Mouse (Mus musculus) heart, embryonic 15.5 days (tissue): ENCODE data around the gene Gm6793. TPM values are rescaled to one million over a fixed set of nuclear protein-coding genes. Genes with fewer than 3 reads are reported as not detected.
A peak's percentile ranks its signal among the peaks of the same experiment; 100 is the strongest.

Experiments
- ATAC-seq: fragments of 200-750 bp; cut with Nextera tagmentation; replicated peaks from 2 replicates; pipeline ENCODE4 v1.8.0; 2017; ENCODE audit warnings: low read depth, moderate TSS enrichment; ENCODE audit not compliant: insufficient number of reproducible peaks, insufficient read depth, low FRiP score
- H3K27ac ChIP-seq: fragments of 300-500 bp; sonication (generic); 2 replicates; pipeline ENCODE4 v1.5.1; 2015; ENCODE audit warnings: mild to moderate bottlenecking, inconsistent platforms
- H3K27me3 ChIP-seq: fragments of 300-500 bp; sonication (generic); 2 replicates; pipeline ENCODE4 v1.6.1; 2015; ENCODE audit warnings: inconsistent platforms
- H3K36me3 ChIP-seq: fragments of 300-500 bp; sonication (generic); 2 replicates; pipeline ENCODE4 v1.6.1; 2015; ENCODE audit warnings: mild to moderate bottlenecking, inconsistent platforms
- H3K4me1 ChIP-seq: fragments of 300-500 bp; sonication (generic); replicated peaks from 2 replicates; pipeline ENCODE4 v1.6.1; 2015; ENCODE audit warnings: inconsistent platforms
- H3K4me2 ChIP-seq: fragments of 300-500 bp; sonication (generic); 2 replicates; pipeline ENCODE4 v1.6.1; 2015; ENCODE audit warnings: inconsistent platforms, mild to moderate bottlenecking, moderate library complexity
- H3K4me3 ChIP-seq: fragments of 300-500 bp; sonication (generic); 2 replicates; pipeline ENCODE4 v1.5.1; 2015; ENCODE audit warnings: mild to moderate bottlenecking, inconsistent platforms
- H3K9ac ChIP-seq: fragments of 300-500 bp; sonication (generic); 2 replicates; pipeline ENCODE4 v1.6.1; 2015; ENCODE audit warnings: mild to moderate bottlenecking, inconsistent platforms
- H3K9me3 ChIP-seq: fragments of 300-500 bp; sonication (generic); replicated peaks from 2 replicates; pipeline ENCODE4 v1.6.1; 2016; ENCODE audit warnings: inconsistent platforms
- WGBS: fragments of 180-500 bp; shearing (Covaris S2); methylation state at CpG from one replicate; pipeline ENCODE4 v1.1.7; 2015; ENCODE audit warnings: mixed read lengths; 5-methylcytosine and 5-hydroxymethylcytosine counted together
- polyA plus RNA-seq: library from polyadenylated mRNA; unstranded; fragments of >200 nt; fragmentation: Nextera tagmentation; extraction: Ambion mirVana; gene quantifications from 2 replicates; pipeline ENCODE4 v1.2.1, GENCODE M21; 2015

The Gm6793 gene
- polyA plus RNA-seq, 1 experiment from 2014 or later, result 0.33 TPM

DNA sequence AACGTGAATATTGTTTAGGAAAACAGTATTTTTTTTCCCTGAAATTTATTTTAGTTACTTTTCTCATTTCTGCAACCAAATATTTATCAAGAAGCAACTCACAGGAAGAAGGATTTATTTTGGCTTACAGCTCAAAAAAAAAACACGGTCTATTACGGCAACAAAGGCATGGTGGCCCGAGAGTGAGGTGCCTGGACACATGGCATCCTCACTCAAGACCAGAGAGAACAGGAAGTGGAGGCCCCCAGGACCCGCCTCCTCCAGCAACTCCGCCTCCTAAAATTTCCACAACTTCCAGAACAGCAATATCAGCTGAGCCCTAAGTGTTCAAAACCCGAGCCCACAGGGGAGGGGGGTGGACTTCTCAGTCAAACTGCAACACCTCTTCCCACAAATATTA lies 14.6 kb upstream of the Gm6793 start:
- H3K4me3 ChIP-seq, result no peak overlapping the region
- no peak overlapping the region for H3K27ac ChIP-seq
- no peak overlapping the region for H3K4me2 ChIP-seq
- H3K27me3 ChIP-seq, result no peaks in the 10 kb centered on the region
- H3K36me3 ChIP-seq, result no peaks in the 10 kb centered on the region
- H3K9ac ChIP-seq, result no peak overlapping the region
- no peaks in the 10 kb centered on the region for H3K9me3 ChIP-seq
- no peaks in the 10 kb centered on the region for H3K4me1 ChIP-seq
- WGBS, result 76% methylated on average over 7 of the region's 7 CpGs
- ATAC-seq, result no peak

DNA sequence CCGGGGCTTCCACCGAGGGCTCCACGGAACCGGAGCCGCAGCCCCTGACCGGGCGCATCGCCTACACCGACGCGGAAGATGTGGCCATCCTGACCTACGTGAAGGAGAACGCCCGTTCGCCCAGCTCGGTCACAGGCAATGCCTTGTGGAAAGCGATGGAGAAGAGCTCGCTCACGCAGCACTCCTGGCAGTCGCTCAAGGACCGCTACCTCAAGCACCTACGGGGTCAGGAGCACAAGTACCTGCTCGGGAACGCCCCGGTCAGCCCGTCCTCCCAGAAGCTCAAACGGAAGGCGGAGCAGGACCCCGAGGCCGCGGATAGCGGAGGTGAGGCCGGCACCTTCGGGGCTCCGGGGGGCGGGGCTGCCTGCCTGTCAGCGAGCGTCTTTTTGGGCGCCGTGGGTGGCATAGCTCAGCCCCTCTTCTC lies 3.0 kb downstream of the Gm6793 start:
- H3K4me3 ChIP-seq, result peak overlapping the region; percentile 95
- H3K4me2 ChIP-seq, result peak overlapping the region; percentile 93
- peak overlapping the region; percentile 86 for H3K9ac ChIP-seq
- WGBS, result under 1% methylated on average over 40 of the region's 40 CpGs
- no peaks in the 10 kb centered on the region for H3K27me3 ChIP-seq
- no peaks in the 10 kb centered on the region for H3K9me3 ChIP-seq
- H3K4me1 ChIP-seq, result peaks cover 18% of the 10 kb centered on the region
- peak; percentile 25 for ATAC-seq
- 0 out of 2 replicates have a peak, but pooled peaks cover 12% of the 10 kb centered on the region for H3K36me3 ChIP-seq
- peak overlapping the region; percentile 82 for H3K27ac ChIP-seq

DNA sequence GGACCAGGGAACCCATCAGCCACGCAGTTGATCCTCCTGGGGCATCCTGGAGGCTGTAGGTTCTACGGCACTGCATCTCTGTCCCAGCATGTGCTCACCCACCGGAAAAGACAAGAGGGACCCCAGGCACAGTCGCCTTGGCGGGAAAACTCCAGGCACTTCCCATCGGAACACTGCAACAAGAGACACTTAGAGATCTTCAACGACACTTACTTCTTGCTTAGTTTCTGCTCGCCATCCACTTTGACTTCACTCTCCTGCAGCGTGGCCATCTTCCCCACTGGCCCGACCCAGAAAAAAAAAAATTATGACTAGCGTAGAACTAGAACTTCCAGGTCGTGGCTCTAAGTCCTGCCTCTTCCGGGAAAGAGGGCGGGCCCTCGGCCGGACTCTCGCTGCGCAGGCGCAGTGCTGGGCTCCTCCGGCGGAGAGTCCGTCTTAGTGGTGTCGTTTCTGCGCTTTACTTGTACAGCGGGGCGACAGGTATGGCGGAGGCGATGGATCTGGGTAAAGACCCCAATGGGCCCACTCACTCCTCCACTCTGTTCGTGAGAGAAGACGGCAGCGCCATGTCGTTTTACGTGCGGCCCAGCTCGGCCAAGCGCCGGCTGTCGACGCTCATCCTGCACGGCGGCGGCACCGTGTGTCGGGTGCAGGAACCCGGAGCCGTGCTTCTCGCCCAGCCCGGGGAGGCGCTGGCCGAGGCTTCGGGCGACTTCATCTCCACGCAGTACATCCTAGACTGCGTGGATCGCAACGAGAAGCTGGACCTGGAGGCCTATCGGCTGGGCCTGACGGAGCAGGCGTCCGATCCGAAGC lies 3.6 kb downstream of the Gm6793 start, which contains the start of the genes Kars and Terf2ip:
Gene Kars (minus strand): TSS at position 327 of the 819 bp plus-strand sequence.
Gene Terf2ip (plus strand): TSS at position 402 of the 819 bp plus-strand sequence.
- peak; percentile 92 for ATAC-seq
- WGBS, result under 1% methylated on average over 61 of the region's 61 CpGs
- H3K4me1 ChIP-seq, result peaks cover 18% of the 10 kb centered on the region
- peak within 1 kb of the TSS; percentile 82 for H3K27ac ChIP-seq
- H3K9ac ChIP-seq, result peak within 1 kb of the TSS; percentile 86
- H3K4me2 ChIP-seq, result peak within 1 kb of the TSS; percentile 93
- peak within 1 kb of the TSS; percentile 95 for H3K4me3 ChIP-seq
- H3K9me3 ChIP-seq, result no peaks in the 10 kb centered on the region
- H3K36me3 ChIP-seq, result 0 out of 2 replicates have a peak, but pooled peaks cover 8% of the 10 kb centered on the region
- H3K27me3 ChIP-seq, result no peaks in the 10 kb centered on the region

DNA sequence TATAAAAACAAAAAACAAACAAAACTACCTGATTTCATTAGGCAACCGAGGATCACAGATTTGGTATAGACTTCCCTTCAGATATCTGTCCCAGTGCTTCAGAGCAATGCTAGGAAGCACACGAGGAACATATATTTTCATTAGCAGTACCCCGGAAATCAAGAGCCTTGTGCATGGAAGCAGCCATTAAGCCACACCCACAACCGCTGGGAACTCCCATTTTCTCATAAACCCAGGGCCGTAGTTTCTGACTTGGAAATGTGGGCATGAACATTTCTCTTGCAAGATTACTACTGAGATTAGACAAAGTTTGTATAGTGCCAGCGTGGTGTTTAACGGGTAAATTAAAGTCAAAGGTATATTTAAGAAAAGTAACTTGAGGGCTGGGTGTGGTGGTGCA lies 5.3 kb downstream of the Gm6793 start:
- no peaks in the 10 kb centered on the region for H3K9me3 ChIP-seq
- H3K27me3 ChIP-seq, result no peaks in the 10 kb centered on the region
- ATAC-seq, result no peak
- no peak overlapping the region for H3K9ac ChIP-seq
- H3K4me2 ChIP-seq, result no peak overlapping the region
- H3K4me1 ChIP-seq, result peaks cover 18% of the 10 kb centered on the region
- peaks cover 16% of the 10 kb centered on the region for H3K36me3 ChIP-seq
- no peak overlapping the region for H3K27ac ChIP-seq
- WGBS, result 88% methylated on average over 7 of the region's 7 CpGs
- no peak overlapping the region for H3K4me3 ChIP-seq

DNA sequence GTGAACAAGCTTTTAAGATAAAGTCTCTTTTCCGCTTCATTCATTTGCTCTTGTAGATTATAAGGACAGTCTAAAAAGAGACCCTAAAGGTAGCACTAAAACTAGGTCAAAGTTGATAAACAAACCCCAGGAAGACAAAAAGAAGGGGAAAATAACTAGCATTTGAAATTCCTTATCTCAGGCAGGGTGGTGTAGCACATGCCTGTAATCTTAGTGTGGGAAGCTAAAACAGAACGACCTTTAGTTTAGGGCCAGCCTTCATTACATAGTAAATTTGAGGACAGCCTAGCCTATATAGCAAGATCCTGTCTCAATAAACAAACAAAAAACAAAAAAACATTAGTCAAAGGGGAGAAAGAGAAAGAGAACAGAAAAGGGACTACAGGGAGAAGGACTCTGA lies 7.2 kb downstream of the Gm6793 start:
- Histone ChIP-seq H3K27ac (no peak overlapping the region), H3K27me3 (no peaks in the 10 kb centered on the region), H3K4me3 (no peak overlapping the region), H3K4me1 (peaks cover 12% of the 10 kb centered on the region), H3K9ac (no peak overlapping the region), H3K9me3 (no peaks in the 10 kb centered on the region), H3K36me3 (peaks cover 32% of the 10 kb centered on the region), H3K4me2 (no peak overlapping the region)
- WGBS, result 88% methylated on average over 2 of the region's 2 CpGs
- ATAC-seq, result no peak

DNA sequence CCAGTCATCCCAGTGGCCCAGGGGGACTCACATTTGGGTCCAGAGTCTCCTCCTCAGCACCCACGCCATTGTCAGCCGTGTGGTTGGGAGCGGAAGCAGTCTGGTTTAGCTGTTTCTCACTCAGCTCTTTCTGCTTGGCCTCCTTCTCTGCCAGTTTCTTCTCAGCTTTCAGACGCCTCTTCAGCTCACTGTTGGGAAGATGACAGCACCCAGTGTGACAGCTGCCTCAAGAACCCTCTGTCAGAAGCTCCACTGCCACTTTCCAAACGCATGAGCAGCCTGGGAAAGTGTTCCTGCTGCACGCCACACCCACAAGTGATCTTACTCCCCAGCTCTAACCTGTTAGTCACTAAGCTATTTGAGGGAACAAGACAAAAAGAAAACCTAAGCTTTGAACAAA lies 9.2 kb downstream of the Gm6793 start:
- H3K9ac ChIP-seq, result no peak overlapping the region
- no peak overlapping the region for H3K4me3 ChIP-seq
- H3K27ac ChIP-seq, result no peak overlapping the region
- H3K27me3 ChIP-seq, result no peaks in the 10 kb centered on the region
- no peaks in the 10 kb centered on the region for H3K9me3 ChIP-seq
- peaks cover 52% of the 10 kb centered on the region for H3K36me3 ChIP-seq
- WGBS, result 86% methylated on average over 6 of the region's 6 CpGs
- ATAC-seq, result no peak
- H3K4me1 ChIP-seq, result peaks cover 6% of the 10 kb centered on the region
- H3K4me2 ChIP-seq, result no peak overlapping the region

DNA sequence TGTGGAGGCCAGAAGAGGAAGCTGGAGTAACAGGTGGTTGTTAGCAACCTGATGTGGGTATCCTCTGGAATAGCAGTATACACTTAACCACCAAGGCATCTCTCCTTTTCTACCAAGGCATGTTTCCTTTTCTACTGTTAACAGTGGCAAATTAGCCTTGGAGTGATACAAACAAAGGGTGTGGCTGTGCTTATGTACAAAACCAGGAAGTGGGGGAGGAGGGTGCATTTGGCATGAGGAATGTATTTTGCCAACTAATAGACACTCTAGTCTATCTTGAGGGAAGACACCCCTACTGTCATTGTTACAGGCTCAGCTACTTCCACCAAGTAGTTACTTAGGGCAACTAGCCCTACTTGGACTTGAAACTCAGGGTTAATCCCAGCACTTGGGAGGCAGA lies 10.1 kb downstream of the Gm6793 start:
- Histone ChIP-seq H3K9me3 (no peaks in the 10 kb centered on the region), H3K4me2 (no peak overlapping the region), H3K36me3 (peaks cover 61% of the 10 kb centered on the region), H3K27ac (no peak overlapping the region), H3K4me3 (no peak overlapping the region), H3K27me3 (no peaks in the 10 kb centered on the region), H3K9ac (no peak overlapping the region), H3K4me1 (no peaks in the 10 kb centered on the region)
- ATAC-seq, result no peak

DNA sequence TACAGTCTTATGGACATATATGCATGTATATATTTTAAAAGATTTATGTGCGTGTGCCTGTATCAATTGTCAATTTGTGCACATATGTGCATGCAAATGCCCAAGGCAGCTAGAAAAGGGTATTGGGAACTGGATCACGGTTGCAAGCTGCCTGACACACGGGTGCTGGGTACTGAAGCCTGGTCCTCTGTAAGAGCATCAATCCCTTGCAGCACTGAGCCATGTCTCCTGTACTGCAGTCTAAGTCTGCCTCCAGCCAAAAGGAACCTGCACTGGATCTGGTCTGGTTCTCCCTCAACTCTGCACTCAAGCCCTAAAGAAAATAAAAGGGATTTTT lies 22.2 kb downstream of the Gm6793 start:
- peak overlapping the region; percentile 95; the same call in 1 of the 2 replicates for H3K4me3 ChIP-seq
- 65% methylated on average over 3 of the region's 3 CpGs for WGBS
- no peak for ATAC-seq
- H3K9ac ChIP-seq, result no peak overlapping the region
- H3K27ac ChIP-seq, result no peak overlapping the region
- H3K9me3 ChIP-seq, result no peaks in the 10 kb centered on the region
- H3K27me3 ChIP-seq, result no peaks in the 10 kb centered on the region
- peaks cover 55% of the 10 kb centered on the region for H3K36me3 ChIP-seq
- peaks cover 9% of the 10 kb centered on the region; the same call in 1 of the 2 replicates for H3K4me1 ChIP-seq
- H3K4me2 ChIP-seq, result peak overlapping the region; percentile 83; the same call in 1 of the 2 replicates

DNA sequence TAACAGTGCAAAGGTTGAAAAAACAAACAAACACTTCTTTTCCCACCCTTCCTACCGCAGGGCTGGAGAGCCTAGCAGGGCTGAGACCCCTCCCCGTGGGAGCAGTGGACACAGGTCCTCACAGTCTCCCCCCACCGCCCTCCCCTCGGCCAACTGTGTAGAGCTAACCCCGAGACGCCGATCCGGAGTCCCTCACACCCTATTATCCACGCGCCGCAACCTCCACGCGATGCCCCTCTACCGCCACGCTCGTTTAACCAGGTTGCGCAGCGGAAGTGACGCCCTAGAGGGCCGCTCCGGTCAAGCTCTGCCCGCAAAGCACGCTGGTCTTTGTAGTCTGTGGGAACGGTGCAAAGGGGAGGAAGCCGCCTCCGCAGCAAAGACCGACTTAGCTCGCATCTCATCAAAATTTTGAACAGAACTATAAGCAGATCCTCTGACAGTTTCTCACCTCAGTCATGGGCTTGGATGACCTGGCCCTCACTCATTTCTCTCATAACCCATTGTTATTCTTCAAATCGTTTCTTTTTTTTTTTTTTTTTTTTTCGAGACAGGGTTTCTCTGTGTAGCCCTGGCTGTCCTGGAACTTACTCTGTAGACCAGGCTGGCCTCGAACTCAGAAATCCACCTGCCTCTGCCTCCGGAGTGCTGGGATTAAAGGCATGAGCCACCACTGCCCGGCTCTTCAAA lies 22.7 kb downstream of the Gm6793 start, which contains the start of gene Adat1:
Gene Adat1 (minus strand): TSS at position 290 of the 690 bp plus-strand sequence.
- no peaks in the 10 kb centered on the region for H3K27me3 ChIP-seq
- H3K4me2 ChIP-seq, result peak within 1 kb of the TSS; percentile 83
- H3K27ac ChIP-seq, result peak within 1 kb of the TSS; percentile 53
- H3K4me1 ChIP-seq, result peaks cover 9% of the 10 kb centered on the region; the same call in 1 of the 2 replicates
- no peaks in the 10 kb centered on the region for H3K9me3 ChIP-seq
- 3% methylated on average over 33 of the region's 33 CpGs for WGBS
- H3K9ac ChIP-seq, result peak within 1 kb of the TSS; percentile 86
- ATAC-seq, result peak; percentile 91
- H3K36me3 ChIP-seq, result peaks cover 50% of the 10 kb centered on the region
- peak within 1 kb of the TSS; percentile 95 for H3K4me3 ChIP-seq

DNA sequence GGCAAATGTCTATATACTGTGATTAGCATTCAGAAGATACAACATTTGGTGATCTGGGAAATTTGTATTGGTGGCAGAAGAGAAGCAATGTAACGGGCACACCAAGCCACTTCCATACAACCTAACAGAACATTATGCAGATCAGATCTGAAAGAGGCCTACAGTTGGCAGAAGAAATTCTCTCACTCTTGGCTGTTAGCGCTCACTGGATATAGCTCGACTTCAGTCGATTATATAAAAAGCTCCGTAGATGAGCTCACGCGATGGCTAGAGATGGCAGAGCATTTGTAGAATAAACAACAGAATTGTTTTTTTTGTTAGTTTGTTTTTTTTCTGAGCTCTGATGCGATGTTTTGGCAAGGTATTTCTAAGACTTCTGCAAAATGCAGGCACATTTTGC lies 23.6 kb downstream of the Gm6793 start:
- peaks cover 43% of the 10 kb centered on the region for H3K36me3 ChIP-seq

DNA sequence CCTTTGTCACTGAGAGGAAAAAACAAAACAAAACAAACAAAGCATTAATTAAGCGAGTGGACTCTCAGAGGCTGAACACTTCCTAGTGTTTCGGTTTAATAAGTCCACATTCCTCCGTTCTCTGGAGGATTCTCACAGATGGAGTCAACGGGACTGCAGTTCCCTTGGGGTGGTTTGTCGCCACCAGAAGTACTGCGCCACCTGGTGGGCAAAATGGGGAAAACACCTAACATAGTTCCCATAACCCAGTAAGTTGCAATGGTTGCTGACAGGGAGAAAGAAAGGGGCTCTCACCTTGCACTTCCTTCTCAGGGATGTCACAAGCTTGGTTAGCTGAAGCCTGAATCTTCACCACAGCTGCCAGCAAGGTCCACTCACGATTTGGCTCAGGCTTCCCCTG lies 24.9 kb downstream of the Gm6793 start:
- no peak overlapping the region for H3K27ac ChIP-seq
- peaks cover 30% of the 10 kb centered on the region for H3K36me3 ChIP-seq
- H3K4me3 ChIP-seq, result no peak overlapping the region
- H3K4me1 ChIP-seq, result peaks cover 12% of the 10 kb centered on the region; the same call in 1 of the 2 replicates
- WGBS, result 16% methylated on average over 7 of the region's 7 CpGs
- no peak overlapping the region for H3K9ac ChIP-seq
- H3K27me3 ChIP-seq, result no peaks in the 10 kb centered on the region
- no peaks in the 10 kb centered on the region for H3K9me3 ChIP-seq
- no peak overlapping the region for H3K4me2 ChIP-seq
- no peak; the same call in 1 of the 2 replicates for ATAC-seq

More for the DNA sequence above, 23.6 kb downstream of the Gm6793 start:
- Histone ChIP-seq H3K4me2 (peak overlapping the region; percentile 83), H3K9me3 (no peaks in the 10 kb centered on the region), H3K27ac (no peak overlapping the region), H3K4me1 (peaks cover 9% of the 10 kb centered on the region; the same call in 1 of the 2 replicates), H3K27me3 (no peaks in the 10 kb centered on the region), H3K9ac (0 out of 2 replicates have a peak overlapping the region, but pooled peaks have one; percentile 86), H3K4me3 (peak overlapping the region; percentile 95)
- 54% methylated on average over 8 of the region's 8 CpGs for WGBS
- no peak for ATAC-seq
